Mouse (Mus musculus) C2C12 (cell line): ENCODE measurements around the gene Slc6a19. TPM values are rescaled to one million over a fixed set of nuclear protein-coding genes. Genes with fewer than 3 reads are reported as not detected.

Experiments
- H3K27me3 ChIP-seq: one replicate; pipeline ENCODE4 v1.6.1; 2011; ENCODE audit not compliant: control insufficient read depth, insufficient read depth, insufficient read length
- H3K36me3 ChIP-seq: one replicate; pipeline ENCODE4 v1.6.1; 2011; ENCODE audit not compliant: control insufficient read depth, insufficient read depth
- H3K4me3 ChIP-seq: one replicate; pipeline ENCODE4 v1.5.1; 2011; ENCODE audit warnings: mild to moderate bottlenecking, control low read depth; ENCODE audit not compliant: poor library complexity, insufficient read depth, severe bottlenecking
- H3K79me2 ChIP-seq: one replicate; pipeline ENCODE4 v1.6.1; 2011; ENCODE audit not compliant: control insufficient read depth, insufficient read depth
- H3K79me3 ChIP-seq: one replicate; pipeline ENCODE4 v1.6.1; 2011; ENCODE audit warnings: low read depth, control low read depth
- H3ac ChIP-seq: one replicate; pipeline ENCODE3; 2011; ENCODE audit warnings: low read depth; ENCODE audit not compliant: control insufficient read depth, insufficient read length
- CEBPB ChIP-seq: IDR thresholded peaks from one replicate; pipeline ENCODE4 v1.6.1; 2011; ENCODE audit warnings: low read depth, mild to moderate bottlenecking, control low read depth, moderate library complexity
- CTCF ChIP-seq: IDR thresholded peaks from one replicate; pipeline ENCODE4 v1.5.1; 2011; ENCODE audit not compliant: control insufficient read depth, insufficient read depth, insufficient read length
- FOSL1 ChIP-seq: IDR thresholded peaks from one replicate; pipeline ENCODE4 v1.8.0; 2011; ENCODE audit warnings: mild to moderate bottlenecking, low read length; ENCODE audit not compliant: poor library complexity, insufficient read depth, severe bottlenecking
- MAX ChIP-seq: IDR thresholded peaks from one replicate; pipeline ENCODE4 v1.6.1; 2011; ENCODE audit warnings: mild to moderate bottlenecking, control low read depth
- MYOD1 ChIP-seq: IDR thresholded peaks from one replicate; pipeline ENCODE4 v1.6.1; 2011; ENCODE audit warnings: low read depth; ENCODE audit not compliant: control insufficient read depth, insufficient read length
- MYOG ChIP-seq: IDR thresholded peaks from one replicate; pipeline ENCODE4 v1.6.1; 2011; ENCODE audit not compliant: control insufficient read depth, insufficient read length; ENCODE audit errors: extremely low read depth
- USF1 ChIP-seq: IDR thresholded peaks from one replicate; pipeline ENCODE4 v1.6.1; 2011; ENCODE audit warnings: low read depth, mild to moderate bottlenecking, control low read depth, moderate library complexity
- polyA plus RNA-seq: library from polyadenylated mRNA; unstranded; fragments of >200 nt; fragmentation: generic; extraction: Trizol; gene quantifications from one replicate; pipeline ENCODE4 v1.2.1, GENCODE M21; 2012; ENCODE audit warnings: missing spikeins

The Slc6a19 gene
- polyA plus RNA-seq, 1 experiment: not detected

GRCm38 (mm10) chr13:73720241-73720640 is 15.6 kb upstream of the Slc6a19 start:
- TF ChIP-seq CTCF (no peak), MYOG (no peak), CEBPB (no peak), MYOD1 (no peak), FOSL1 (no peak), MAX (no peak), USF1 (no peak)

GRCm38 (mm10) chr13:73718225-73718624 is 13.6 kb upstream of the Slc6a19 start:
- H3K27me3 ChIP-seq: no peaks in the 10 kb centered on the region
- no peak overlapping the region for H3ac ChIP-seq
- H3K79me3 ChIP-seq: no peaks in the 10 kb centered on the region
- no peaks in the 10 kb centered on the region for H3K36me3 ChIP-seq
- no peak overlapping the region for H3K4me3 ChIP-seq
- TF ChIP-seq CEBPB (no peak), MAX (no peak), FOSL1 (no peak), CTCF (peak; percentile 28)
- H3K79me2 ChIP-seq: no peaks in the 10 kb centered on the region

More at GRCm38 (mm10) chr13:73720241-73720640, 15.6 kb upstream of the Slc6a19 start:
- no peaks in the 10 kb centered on the region for H3K79me3 ChIP-seq
- H3K79me2 ChIP-seq: no peaks in the 10 kb centered on the region
- H3ac ChIP-seq: no peak overlapping the region
- no peaks in the 10 kb centered on the region for H3K27me3 ChIP-seq
- H3K4me3 ChIP-seq: no peak overlapping the region
- H3K36me3 ChIP-seq: no peaks in the 10 kb centered on the region

- Histone ChIP-seq H3K4me3 (no peak overlapping the region), H3K27me3 (no peaks in the 10 kb centered on the region), H3ac (no peak overlapping the region), H3K79me3 (no peaks in the 10 kb centered on the region), H3K36me3 (no peaks in the 10 kb centered on the region), H3K79me2 (no peaks in the 10 kb centered on the region)
- no peak for TF ChIP-seq MYOD1
- TF ChIP-seq MYOG: no peak
- TF ChIP-seq USF1: no peak
- TF ChIP-seq FOSL1: no peak
- no peak for TF ChIP-seq CEBPB
These were observed 9.4 kb upstream of the Slc6a19 start for GRCm38 (mm10) chr13:73714020-73714419.

- Histone ChIP-seq H3K36me3 (no peaks in the 10 kb centered on the region), H3ac (no peak overlapping the region), H3K27me3 (no peaks in the 10 kb centered on the region), H3K4me3 (no peak overlapping the region), H3K79me3 (no peaks in the 10 kb centered on the region), H3K79me2 (no peaks in the 10 kb centered on the region)
- TF ChIP-seq MYOG: no peak
- no peak for TF ChIP-seq FOSL1
- no peak for TF ChIP-seq MYOD1
- TF ChIP-seq MAX: no peak
- no peak for TF ChIP-seq USF1
- TF ChIP-seq CTCF: no peak
- TF ChIP-seq CEBPB: no peak
These were observed 8.5 kb upstream of the Slc6a19 start for GRCm38 (mm10) chr13:73713204-73713603.

GRCm38 (mm10) chr13:73712228-73712627 is 7.6 kb upstream of the Slc6a19 start:
- Histone ChIP-seq H3K79me2 (no peaks in the 10 kb centered on the region), H3K4me3 (no peak overlapping the region), H3ac (no peak overlapping the region), H3K79me3 (no peaks in the 10 kb centered on the region), H3K27me3 (no peaks in the 10 kb centered on the region), H3K36me3 (no peaks in the 10 kb centered on the region)
- TF ChIP-seq CEBPB: peak; percentile 55
- no peak for TF ChIP-seq CTCF

- Histone ChIP-seq H3K36me3 (no peaks in the 10 kb centered on the region), H3K4me3 (no peak overlapping the region), H3K27me3 (no peaks in the 10 kb centered on the region), H3K79me3 (no peaks in the 10 kb centered on the region), H3ac (no peak overlapping the region), H3K79me2 (no peaks in the 10 kb centered on the region)
- TF ChIP-seq FOSL1: no peak
- TF ChIP-seq MYOD1: no peak
- TF ChIP-seq MYOG: no peak
- TF ChIP-seq CTCF: no peak
- TF ChIP-seq CEBPB: no peak
- no peak for TF ChIP-seq USF1
- TF ChIP-seq MAX: no peak
These were observed 7.1 kb upstream of the Slc6a19 start for GRCm38 (mm10) chr13:73711803-73712202.
